Mouse (Mus musculus) hindbrain, postnatal 0 days (tissue): ENCODE measurements around the gene Stag1. TPM values are rescaled to one million over a fixed set of nuclear protein-coding genes. Genes with fewer than 3 reads are reported as not detected.

Experiments
- ATAC-seq: fragments of 200-750 bp; cut with Nextera tagmentation; 2 replicates; pipeline ENCODE4 v1.8.0; 2017; ENCODE audit warnings: mild to moderate bottlenecking, moderate TSS enrichment, moderate library complexity
- DNase-seq: peaks from one replicate; pipeline ENCODE4 v3.0.0-alpha.2; 2015; ENCODE audit warnings: low spot score
- H3K27ac ChIP-seq: fragments of 300-500 bp; sonication (generic); 2 replicates; pipeline ENCODE4 v1.5.1; 2014; ENCODE audit warnings: mild to moderate bottlenecking
- H3K27me3 ChIP-seq: fragments of 300-500 bp; sonication (generic); 2 replicates; pipeline ENCODE4 v1.6.1; 2014; ENCODE audit warnings: low read length, mixed read lengths; ENCODE audit not compliant: insufficient read depth
- H3K36me3 ChIP-seq: fragments of 300-500 bp; sonication (generic); 2 replicates; pipeline ENCODE4 v1.6.1; 2014; ENCODE audit warnings: low read length, mixed read lengths; ENCODE audit not compliant: insufficient read depth
- H3K4me1 ChIP-seq: fragments of 300-500 bp; sonication (generic); 2 replicates; pipeline ENCODE4 v1.6.1; 2014; ENCODE audit warnings: antibody characterized with exemption, low read length, mixed read lengths; ENCODE audit not compliant: insufficient read depth
- H3K4me2 ChIP-seq: fragments of 300-500 bp; sonication (generic); 2 replicates; pipeline ENCODE4 v1.6.1; 2014; ENCODE audit warnings: low read depth, mild to moderate bottlenecking, low read length, moderate library complexity, mixed read lengths
- H3K4me3 ChIP-seq: fragments of 300-500 bp; sonication (generic); 2 replicates; pipeline ENCODE4 v1.5.1; 2014; ENCODE audit warnings: low read length
- H3K9ac ChIP-seq: fragments of 300-500 bp; sonication (generic); replicated peaks from 2 replicates; pipeline ENCODE4 v1.6.1; 2014; ENCODE audit warnings: mild to moderate bottlenecking, low read length, moderate library complexity, mixed read lengths
- H3K9me3 ChIP-seq: fragments of 300-500 bp; sonication (generic); 2 replicates; pipeline ENCODE4 v1.6.1; 2016; ENCODE audit warnings: low read length, mixed read lengths
- CTCF ChIP-seq: IDR thresholded peaks from 2 replicates; pipeline ENCODE4 v1.5.1; 2016; ENCODE audit warnings: antibody characterized with exemption, control low read depth, low read depth
- WGBS: fragments of 180-500 bp; shearing (Covaris S2); extraction: QIAGEN DNeasy Blood & Tissue Kit; methylation state at CpG from one replicate; pipeline ENCODE4 v1.1.7; 2014; 5-methylcytosine and 5-hydroxymethylcytosine counted together
- polyA plus RNA-seq: library from polyadenylated mRNA; unstranded; fragments of >200 nt; fragmentation: Nextera tagmentation; extraction: Ambion mirVana; gene quantifications from 2 replicates; pipeline ENCODE4 v1.2.1, GENCODE M21; 2015
- total RNA-seq: library from RNA; depleted of rRNA; stranded (reverse); fragments of >200 nt; gene quantifications from 2 replicates; pipeline ENCODE4 v1.2.3, GENCODE M21; 2014; rRNA removed

Stag1 gene
- total RNA-seq (26.1 and 34.1 TPM in 2 replicates), polyA plus RNA-seq (33.9 and 38.2 TPM in 2 replicates)

- ATAC-seq, result no peak
- Histone ChIP-seq H3K9ac (no peak within 1 kb of the TSS), H3K4me3 (no peak within 1 kb of the TSS), H3K36me3 (no peaks in the 10 kb centered on the region), H3K27me3 (no peaks in the 10 kb centered on the region), H3K9me3 (no peaks in the 10 kb centered on the region), H3K27ac (no peak within 1 kb of the TSS), H3K4me2 (no peak within 1 kb of the TSS), H3K4me1 (0 out of 2 replicates have a peak, but pooled peaks cover 3% of the 10 kb centered on the region)
- no peak for DNase-seq
- WGBS, result 85% methylated on average over 8 of the region's 8 CpGs
- no peak for TF ChIP-seq CTCF
Observed at GRCm38 (mm10) chr9:100597546-100597945, at the start of gene Stag1. Gene Stag1 (plus strand): TSS chr9:100597798.

GRCm38 (mm10) chr9:100548313-100548712 lies 49.3 kb upstream of the Stag1 start:
- no peak for ATAC-seq
- no peak overlapping the region for H3K4me3 ChIP-seq
- no peak overlapping the region for H3K27ac ChIP-seq
- H3K4me2 ChIP-seq, result no peak overlapping the region
- H3K27me3 ChIP-seq, result no peaks in the 10 kb centered on the region
- WGBS, result 92% methylated on average over 2 of the region's 2 CpGs
- H3K9me3 ChIP-seq, result peaks cover 8% of the 10 kb centered on the region; the same call in 1 of the 2 replicates
- TF ChIP-seq CTCF, result peak; percentile 66
- peak; percentile 46 for DNase-seq
- no peak overlapping the region for H3K9ac ChIP-seq
- H3K4me1 ChIP-seq, result 0 out of 2 replicates have a peak, but pooled peaks cover 7% of the 10 kb centered on the region
- H3K36me3 ChIP-seq, result no peaks in the 10 kb centered on the region

- no peak for DNase-seq
- Histone ChIP-seq H3K27ac (no peak overlapping the region), H3K4me1 (no peaks in the 10 kb centered on the region), H3K36me3 (no peaks in the 10 kb centered on the region), H3K4me2 (no peak overlapping the region), H3K4me3 (no peak overlapping the region), H3K27me3 (no peaks in the 10 kb centered on the region), H3K9ac (no peak overlapping the region), H3K9me3 (no peaks in the 10 kb centered on the region)
- WGBS, result 72% methylated on average over 5 of the region's 5 CpGs
- no peak for ATAC-seq
- no peak for TF ChIP-seq CTCF
Observed at GRCm38 (mm10) chr9:100555686-100556085, 41.9 kb upstream of the Stag1 start.

- H3K27ac ChIP-seq, result no peak overlapping the region
- H3K27me3 ChIP-seq, result no peaks in the 10 kb centered on the region
- no peak overlapping the region for H3K4me2 ChIP-seq
- ATAC-seq (no peak), DNase-seq (no peak)
- TF ChIP-seq CTCF, result no peak
- no peaks in the 10 kb centered on the region for H3K4me1 ChIP-seq
- no peak overlapping the region for H3K4me3 ChIP-seq
- H3K9ac ChIP-seq, result no peak overlapping the region
- 75% methylated on average over 4 of the region's 4 CpGs for WGBS
- no peaks in the 10 kb centered on the region for H3K36me3 ChIP-seq
- H3K9me3 ChIP-seq, result no peaks in the 10 kb centered on the region
Observed at GRCm38 (mm10) chr9:100558023-100558573, 39.5 kb upstream of the Stag1 start.

GRCm38 (mm10) chr9:100558991-100559390 lies 38.6 kb upstream of the Stag1 start:
- Histone ChIP-seq H3K27me3 (no peaks in the 10 kb centered on the region), H3K9me3 (no peaks in the 10 kb centered on the region), H3K4me3 (no peak overlapping the region), H3K4me2 (no peak overlapping the region), H3K4me1 (no peaks in the 10 kb centered on the region), H3K27ac (no peak overlapping the region), H3K9ac (no peak overlapping the region), H3K36me3 (no peaks in the 10 kb centered on the region)
- DNase-seq (no peak), ATAC-seq (no peak)
- no peak for TF ChIP-seq CTCF

GRCm38 (mm10) chr9:100560251-100560890 lies 37.2 kb upstream of the Stag1 start:
- H3K4me3 ChIP-seq, result no peak overlapping the region
- H3K36me3 ChIP-seq, result no peaks in the 10 kb centered on the region
- DNase-seq, result peak; percentile 48
- H3K9ac ChIP-seq, result no peak overlapping the region
- no peak for ATAC-seq
- H3K27ac ChIP-seq, result no peak overlapping the region
- WGBS, result 78% methylated on average over 10 of the region's 10 CpGs
- no peaks in the 10 kb centered on the region for H3K27me3 ChIP-seq
- TF ChIP-seq CTCF, result no peak
- H3K9me3 ChIP-seq, result no peaks in the 10 kb centered on the region
- no peaks in the 10 kb centered on the region for H3K4me1 ChIP-seq
- H3K4me2 ChIP-seq, result no peak overlapping the region
